Mouse (Mus musculus) myocyte (in vitro differentiated cells): ENCODE measurements around the gene Slc12a6. TPM values are rescaled to one million over a fixed set of nuclear protein-coding genes. Genes with fewer than 3 reads are reported as not detected.

Source experiments
- H3K27me3 ChIP-seq: one replicate; pipeline ENCODE4 v1.6.1; 2011; ENCODE audit not compliant: control insufficient read depth, insufficient read depth, insufficient read length
- H3K36me3 ChIP-seq: one replicate; pipeline ENCODE4 v1.6.1; 2011; ENCODE audit not compliant: control insufficient read depth, insufficient read depth
- H3K4me2 ChIP-seq: one replicate; pipeline ENCODE4 v1.6.1; 2011; ENCODE audit warnings: low read depth, control low read depth
- H3K4me3 ChIP-seq: one replicate; pipeline ENCODE4 v1.5.1; 2011; ENCODE audit warnings: mild to moderate bottlenecking, control low read depth, moderate library complexity
- H3K79me2 ChIP-seq: one replicate; pipeline ENCODE4 v1.6.1; 2011; ENCODE audit not compliant: control insufficient read depth, insufficient read depth
- H3ac ChIP-seq: one replicate; pipeline ENCODE4 v1.6.1; 2011; ENCODE audit not compliant: control insufficient read depth, insufficient read length
- CEBPB ChIP-seq: IDR thresholded peaks from 2 replicates; pipeline ENCODE4 v1.6.1; 2011; ENCODE audit warnings: mild to moderate bottlenecking, moderate library complexity; ENCODE audit not compliant: poor library complexity, insufficient read depth, severe bottlenecking
- E2F4 ChIP-seq: IDR thresholded peaks from one replicate; pipeline ENCODE4 v1.6.1; 2011; ENCODE audit warnings: mild to moderate bottlenecking, control low read depth, moderate library complexity; ENCODE audit not compliant: insufficient read depth
- MAX ChIP-seq: IDR thresholded peaks from one replicate; pipeline ENCODE4 v1.6.1; 2011; ENCODE audit warnings: low read depth, mild to moderate bottlenecking, control low read depth
- MYOD1 ChIP-seq, 3 experiments: IDR thresholded peaks; one replicate each; pipeline ENCODE4 v1.6.1; 2011; ENCODE audit warnings: control low read depth in 2 of 3, low read depth in 2 of 3, mild to moderate bottlenecking in 2 of 3, moderate library complexity in 1 of 3; ENCODE audit not compliant: insufficient read length in 2 of 3, control insufficient read depth in 1 of 3
- MYOG ChIP-seq, 3 experiments: IDR thresholded peaks; one replicate each; pipeline ENCODE4 v1.6.1; 2011; ENCODE audit warnings: control low read depth in 2 of 3, low read depth in 2 of 3, mild to moderate bottlenecking in 2 of 3; ENCODE audit not compliant: insufficient read length in 2 of 3, control insufficient read depth in 1 of 3, insufficient read depth in 1 of 3
- POLR2A ChIP-seq: IDR thresholded peaks from one replicate; pipeline ENCODE4 v1.6.1; 2011; ENCODE audit warnings: low read depth, mild to moderate bottlenecking, control low read depth, moderate library complexity; ENCODE audit not compliant: insufficient read length
- POLR2AphosphoS2 ChIP-seq: IDR thresholded peaks from one replicate; pipeline ENCODE4 v1.6.1; 2011; ENCODE audit warnings: low read depth, control low read depth; ENCODE audit not compliant: insufficient read length
- REST ChIP-seq: IDR thresholded peaks from one replicate; pipeline ENCODE4 v1.6.1; 2011; ENCODE audit warnings: mild to moderate bottlenecking, control low read depth, moderate library complexity; ENCODE audit not compliant: insufficient read depth, insufficient read length
- SRF ChIP-seq: IDR thresholded peaks from one replicate; pipeline ENCODE4 v1.6.1; 2011; ENCODE audit warnings: low read depth; ENCODE audit not compliant: control insufficient read depth, insufficient read length
- TCF12 ChIP-seq: IDR thresholded peaks from one replicate; pipeline ENCODE4 v1.6.1; 2011; ENCODE audit warnings: mild to moderate bottlenecking, control low read depth; ENCODE audit not compliant: poor library complexity, insufficient read depth, severe bottlenecking
- TCF3 ChIP-seq: IDR thresholded peaks from one replicate; pipeline ENCODE4 v1.6.1; 2011; ENCODE audit warnings: low read depth, control low read depth; ENCODE audit not compliant: insufficient read length
- USF1 ChIP-seq: IDR thresholded peaks from one replicate; pipeline ENCODE4 v1.6.1; 2011; ENCODE audit warnings: low read depth, mild to moderate bottlenecking, control low read depth, moderate library complexity
- polyA plus RNA-seq: library from polyadenylated mRNA; unstranded; fragments of >200 nt; fragmentation: generic; extraction: Trizol; gene quantifications from one replicate; pipeline ENCODE4 v1.2.1, GENCODE M21; 2012; ENCODE audit warnings: missing spikeins

Slc12a6 gene
- polyA plus RNA-seq, 1 experiment = 7.0 TPM

- Histone ChIP-seq H3ac (no peak overlapping the region), H3K36me3 (peaks cover 46% of the 10 kb centered on the region), H3K27me3 (no peaks in the 10 kb centered on the region), H3K4me3 (no peak overlapping the region), H3K4me2 (no peak overlapping the region), H3K79me2 (no peaks in the 10 kb centered on the region)
- TF ChIP-seq CEBPB (no peak), POLR2AphosphoS2 (no peak), MAX (no peak), MYOG (IDR thresholded peaks at IDR 0.05; ENCODE audit: control insufficient read depth in 1 of 3, insufficient read depth in 1 of 3, insufficient read length in 2 of 3, low read depth in 2 of 3) (no peak), TCF3 (no peak), POLR2A (no peak), E2F4 (no peak), TCF12 (no peak), MYOD1 (IDR thresholded peaks at IDR 0.05; ENCODE audit: control insufficient read depth in 1 of 3, insufficient read length in 2 of 3, low read depth in 2 of 3) (peak; percentile 25 to 87 (median 83))
Observed at GRCm38 (mm10) chr2:112359611-112360010, 94.0 kb downstream of the Slc12a6 start.

GRCm38 (mm10) chr2:112360012-112360780 lies 94.6 kb downstream of the Slc12a6 start:
- Histone ChIP-seq H3K27me3 (no peaks in the 10 kb centered on the region), H3K4me3 (no peak overlapping the region), H3K4me2 (peak overlapping the region; percentile 31), H3ac (no peak overlapping the region), H3K36me3 (peaks cover 46% of the 10 kb centered on the region), H3K79me2 (no peaks in the 10 kb centered on the region)
- no peak for TF ChIP-seq POLR2AphosphoS2
- TF ChIP-seq TCF3 = no peak
- no peak for TF ChIP-seq MYOD1 (IDR thresholded peaks at IDR 0.05; ENCODE audit: control insufficient read depth in 1 of 3, insufficient read length in 2 of 3, low read depth in 2 of 3)
- no peak for TF ChIP-seq CEBPB
- no peak for TF ChIP-seq MAX
- no peak for TF ChIP-seq REST
- TF ChIP-seq POLR2A = no peak
- TF ChIP-seq MYOG (IDR thresholded peaks at IDR 0.05; ENCODE audit: control insufficient read depth in 1 of 3, insufficient read depth in 1 of 3, insufficient read length in 2 of 3, low read depth in 2 of 3) = no peak
- no peak for TF ChIP-seq USF1
- TF ChIP-seq SRF = no peak
- TF ChIP-seq E2F4 = no peak
- no peak for TF ChIP-seq TCF12

GRCm38 (mm10) chr2:112360781-112361169 lies 95.2 kb downstream of the Slc12a6 start:
- H3ac ChIP-seq = no peak overlapping the region
- peaks cover 6% of the 10 kb centered on the region for H3K79me2 ChIP-seq
- H3K4me3 ChIP-seq = no peak overlapping the region
- peaks cover 46% of the 10 kb centered on the region for H3K36me3 ChIP-seq
- no peaks in the 10 kb centered on the region for H3K27me3 ChIP-seq
- TF ChIP-seq CEBPB = no peak
- no peak for TF ChIP-seq SRF
- no peak for TF ChIP-seq MYOD1 (IDR thresholded peaks at IDR 0.05; ENCODE audit: control insufficient read depth in 1 of 3, insufficient read length in 2 of 3, low read depth in 2 of 3)
- no peak for TF ChIP-seq USF1
- TF ChIP-seq POLR2A = no peak
- TF ChIP-seq REST = no peak
- no peak for TF ChIP-seq POLR2AphosphoS2
- no peak for TF ChIP-seq MAX
- no peak for TF ChIP-seq TCF3
- TF ChIP-seq MYOG (IDR thresholded peaks at IDR 0.05; ENCODE audit: control insufficient read depth in 1 of 3, insufficient read depth in 1 of 3, insufficient read length in 2 of 3, low read depth in 2 of 3) = no peak
- TF ChIP-seq E2F4 = no peak
- no peak for TF ChIP-seq TCF12
- no peak overlapping the region for H3K4me2 ChIP-seq

GRCm38 (mm10) chr2:112367222-112367621 lies 101.6 kb downstream of the Slc12a6 start:
- H3ac ChIP-seq = peak overlapping the region; percentile 59
- TF ChIP-seq MYOD1 (IDR thresholded peaks at IDR 0.05; ENCODE audit: control insufficient read depth in 1 of 3, insufficient read length in 2 of 3, low read depth in 2 of 3) = no peak
- TF ChIP-seq USF1 = no peak
- TF ChIP-seq MYOG (IDR thresholded peaks at IDR 0.05; ENCODE audit: control insufficient read depth in 1 of 3, insufficient read depth in 1 of 3, insufficient read length in 2 of 3, low read depth in 2 of 3) = no peak
- TF ChIP-seq POLR2A = no peak
- TF ChIP-seq CEBPB = no peak
- no peak for TF ChIP-seq SRF
- TF ChIP-seq E2F4 = no peak
- TF ChIP-seq REST = no peak
- TF ChIP-seq POLR2AphosphoS2 = no peak
- TF ChIP-seq MAX = no peak
- TF ChIP-seq TCF3 = no peak
- no peak for TF ChIP-seq TCF12
- peaks cover 20% of the 10 kb centered on the region for H3K36me3 ChIP-seq
- H3K4me3 ChIP-seq = peak overlapping the region; percentile 80
- no peaks in the 10 kb centered on the region for H3K27me3 ChIP-seq
- H3K79me2 ChIP-seq = peaks cover 24% of the 10 kb centered on the region
- H3K4me2 ChIP-seq = peak overlapping the region; percentile 89
